Mouse (Mus musculus): ENCODE data around the gene Gimap4. TPM values are rescaled to one million over a fixed set of nuclear protein-coding genes. Genes with fewer than 3 reads are reported as not detected.
A peak's percentile ranks its signal among the peaks of the same experiment; 100 is the strongest.

Gimap4 gene
- polyA plus RNA-seq, 1 experiment from 2014 or later, result 4.9 TPM

- H3K36me3 ChIP-seq (ENCODE audit: control insufficient read depth, insufficient read depth, low read length), result no peaks in the 10 kb centered on the region
- no peaks in the 10 kb centered on the region for H3K9me3 ChIP-seq (ENCODE audit: control insufficient read depth, low read length)
- no peaks in the 10 kb centered on the region for H3K4me1 ChIP-seq (ENCODE audit: control insufficient read depth, insufficient read depth, low read length)
- H3K9ac ChIP-seq (ENCODE audit: low read length), result no peak overlapping the region
- no peak overlapping the region for H3K27ac ChIP-seq (ENCODE audit: low read depth, low read length)
- no peaks in the 10 kb centered on the region for H3K27me3 ChIP-seq (ENCODE audit: control insufficient read depth, insufficient read depth, low read length)
- H3K4me3 ChIP-seq (ENCODE audit: low read depth, low read length), result no peak overlapping the region
- no peak overlapping the region for H3K4me2 ChIP-seq (ENCODE audit: low read depth)
- no peak for ATAC-seq (ENCODE audit: insufficient read depth, low FRiP score, low TSS enrichment)
- WGBS, result 78% methylated on average over 2 of the region's 2 CpGs
- DNase-seq (ENCODE audit: low spot score), result no peak
Measured at GRCm38 (mm10) chr6:48669446-48669969, 14.8 kb upstream of the Gimap4 start.

- DNase-seq (ENCODE audit: low spot score), result no peak
- no peak overlapping the region for H3K4me3 ChIP-seq (ENCODE audit: low read depth, low read length)
- no peak for ATAC-seq (ENCODE audit: insufficient read depth, low FRiP score, low TSS enrichment)
- no peaks in the 10 kb centered on the region for H3K27me3 ChIP-seq (ENCODE audit: control insufficient read depth, insufficient read depth, low read length)
- H3K4me2 ChIP-seq (ENCODE audit: low read depth), result no peak overlapping the region
- H3K27ac ChIP-seq (ENCODE audit: low read depth, low read length), result no peak overlapping the region
- no peak overlapping the region for H3K9ac ChIP-seq (ENCODE audit: low read length)
- H3K36me3 ChIP-seq (ENCODE audit: control insufficient read depth, insufficient read depth, low read length), result no peaks in the 10 kb centered on the region
- WGBS, result 94% methylated on average over 9 of the region's 9 CpGs
- H3K4me1 ChIP-seq (ENCODE audit: control insufficient read depth, insufficient read depth, low read length), result no peaks in the 10 kb centered on the region
- H3K9me3 ChIP-seq (ENCODE audit: control insufficient read depth, low read length), result no peaks in the 10 kb centered on the region
Measured at GRCm38 (mm10) chr6:48674291-48675058, 9.9 kb upstream of the Gimap4 start.

- Histone ChIP-seq H3K36me3 (ENCODE audit: control insufficient read depth, insufficient read depth, low read length) (no peaks in the 10 kb centered on the region), H3K9me3 (ENCODE audit: control insufficient read depth, low read length) (no peaks in the 10 kb centered on the region), H3K4me2 (ENCODE audit: low read depth) (no peak overlapping the region), H3K4me1 (ENCODE audit: control insufficient read depth, insufficient read depth, low read length) (no peaks in the 10 kb centered on the region), H3K27ac (ENCODE audit: low read depth, low read length) (no peak overlapping the region), H3K9ac (ENCODE audit: low read length) (no peak overlapping the region), H3K4me3 (ENCODE audit: low read depth, low read length) (no peak overlapping the region), H3K27me3 (ENCODE audit: control insufficient read depth, insufficient read depth, low read length) (no peaks in the 10 kb centered on the region)
- ATAC-seq (ENCODE audit: insufficient read depth, low FRiP score, low TSS enrichment) (no peak), DNase-seq (ENCODE audit: low spot score) (no peak)
- WGBS, result 54% methylated on average over 10 of the region's 10 CpGs
Measured at GRCm38 (mm10) chr6:48675400-48675930, 8.9 kb upstream of the Gimap4 start.

- Histone ChIP-seq H3K36me3 (ENCODE audit: control insufficient read depth, insufficient read depth, low read length) (no peaks in the 10 kb centered on the region), H3K27me3 (ENCODE audit: control insufficient read depth, insufficient read depth, low read length) (no peaks in the 10 kb centered on the region), H3K9me3 (ENCODE audit: control insufficient read depth, low read length) (no peaks in the 10 kb centered on the region), H3K4me1 (ENCODE audit: control insufficient read depth, insufficient read depth, low read length) (no peaks in the 10 kb centered on the region), H3K4me3 (ENCODE audit: low read depth, low read length) (no peak within 1 kb of the TSS), H3K4me2 (ENCODE audit: low read depth) (0 out of 2 replicates have a peak within 1 kb of the TSS, but pooled peaks have one; percentile 8), H3K27ac (ENCODE audit: low read depth, low read length) (no peak within 1 kb of the TSS), H3K9ac (ENCODE audit: low read length) (no peak within 1 kb of the TSS)
- ATAC-seq (ENCODE audit: insufficient read depth, low FRiP score, low TSS enrichment), result no peak
- WGBS, result 30% methylated on average over 13 of the region's 13 CpGs
- DNase-seq (ENCODE audit: low spot score), result peak; percentile 11
Measured at GRCm38 (mm10) chr6:48675931-48676859, 8.2 kb upstream of the Gimap4 start, which contains the start of gene Gimap9. Gene Gimap9, plus strand, starts transcription at chr6:48676129.

GRCm38 (mm10) chr6:48676860-48677415 is 7.4 kb upstream of the Gimap4 start:
- Histone ChIP-seq H3K4me3 (ENCODE audit: low read depth, low read length) (no peak overlapping the region), H3K27ac (ENCODE audit: low read depth, low read length) (no peak overlapping the region), H3K27me3 (ENCODE audit: control insufficient read depth, insufficient read depth, low read length) (no peaks in the 10 kb centered on the region), H3K36me3 (ENCODE audit: control insufficient read depth, insufficient read depth, low read length) (no peaks in the 10 kb centered on the region), H3K4me2 (ENCODE audit: low read depth) (no peak overlapping the region), H3K9me3 (ENCODE audit: control insufficient read depth, low read length) (no peaks in the 10 kb centered on the region), H3K4me1 (ENCODE audit: control insufficient read depth, insufficient read depth, low read length) (no peaks in the 10 kb centered on the region), H3K9ac (ENCODE audit: low read length) (no peak overlapping the region)
- WGBS, result 84% methylated on average over 5 of the region's 5 CpGs
- ATAC-seq (ENCODE audit: insufficient read depth, low FRiP score, low TSS enrichment) (no peak), DNase-seq (ENCODE audit: low spot score) (no peak)

- Histone ChIP-seq H3K9ac (ENCODE audit: low read length) (no peak overlapping the region), H3K4me2 (ENCODE audit: low read depth) (no peak overlapping the region), H3K27ac (ENCODE audit: low read depth, low read length) (no peak overlapping the region), H3K4me1 (ENCODE audit: control insufficient read depth, insufficient read depth, low read length) (no peaks in the 10 kb centered on the region), H3K9me3 (ENCODE audit: control insufficient read depth, low read length) (no peaks in the 10 kb centered on the region), H3K36me3 (ENCODE audit: control insufficient read depth, insufficient read depth, low read length) (no peaks in the 10 kb centered on the region), H3K27me3 (ENCODE audit: control insufficient read depth, insufficient read depth, low read length) (no peaks in the 10 kb centered on the region), H3K4me3 (ENCODE audit: low read depth, low read length) (no peak overlapping the region)
- WGBS, result 91% methylated on average over 17 of the region's 17 CpGs
- DNase-seq (ENCODE audit: low spot score) (no peak), ATAC-seq (ENCODE audit: insufficient read depth, low FRiP score, low TSS enrichment) (no peak)
Measured at GRCm38 (mm10) chr6:48677492-48678345, 6.6 kb upstream of the Gimap4 start.

GRCm38 (mm10) chr6:48678391-48678790 is 6.0 kb upstream of the Gimap4 start:
- H3K9ac ChIP-seq (ENCODE audit: low read length), result no peak overlapping the region
- no peak for DNase-seq (ENCODE audit: low spot score)
- 77% methylated on average over 4 of the region's 4 CpGs for WGBS
- no peak overlapping the region for H3K4me3 ChIP-seq (ENCODE audit: low read depth, low read length)
- no peak overlapping the region for H3K27ac ChIP-seq (ENCODE audit: low read depth, low read length)
- no peaks in the 10 kb centered on the region for H3K9me3 ChIP-seq (ENCODE audit: control insufficient read depth, low read length)
- H3K4me1 ChIP-seq (ENCODE audit: control insufficient read depth, insufficient read depth, low read length), result no peaks in the 10 kb centered on the region
- ATAC-seq (ENCODE audit: insufficient read depth, low FRiP score, low TSS enrichment), result no peak
- H3K27me3 ChIP-seq (ENCODE audit: control insufficient read depth, insufficient read depth, low read length), result no peaks in the 10 kb centered on the region
- H3K4me2 ChIP-seq (ENCODE audit: low read depth), result no peak overlapping the region
- no peaks in the 10 kb centered on the region for H3K36me3 ChIP-seq (ENCODE audit: control insufficient read depth, insufficient read depth, low read length)

- Histone ChIP-seq H3K4me3 (ENCODE audit: low read depth, low read length) (no peak overlapping the region), H3K4me1 (ENCODE audit: control insufficient read depth, insufficient read depth, low read length) (no peaks in the 10 kb centered on the region), H3K9me3 (ENCODE audit: control insufficient read depth, low read length) (no peaks in the 10 kb centered on the region), H3K27ac (ENCODE audit: low read depth, low read length) (no peak overlapping the region), H3K9ac (ENCODE audit: low read length) (no peak overlapping the region), H3K27me3 (ENCODE audit: control insufficient read depth, insufficient read depth, low read length) (no peaks in the 10 kb centered on the region), H3K36me3 (ENCODE audit: control insufficient read depth, insufficient read depth, low read length) (no peaks in the 10 kb centered on the region), H3K4me2 (ENCODE audit: low read depth) (no peak overlapping the region)
- DNase-seq (ENCODE audit: low spot score) (no peak), ATAC-seq (ENCODE audit: insufficient read depth, low FRiP score, low TSS enrichment) (no peak)
- 80% methylated on average over 6 of the region's 6 CpGs for WGBS
Measured at GRCm38 (mm10) chr6:48679701-48680100, 4.6 kb upstream of the Gimap4 start.
